Mouse (Mus musculus) NIH3T3 (cell line): ENCODE measurements around the gene Sgms1.

Experiments used
- DNase-seq: peaks from one replicate; pipeline ENCODE4 v3.0.0-alpha.2; 2012; ENCODE audit warnings: low read depth

Gene Sgms1

DNA sequence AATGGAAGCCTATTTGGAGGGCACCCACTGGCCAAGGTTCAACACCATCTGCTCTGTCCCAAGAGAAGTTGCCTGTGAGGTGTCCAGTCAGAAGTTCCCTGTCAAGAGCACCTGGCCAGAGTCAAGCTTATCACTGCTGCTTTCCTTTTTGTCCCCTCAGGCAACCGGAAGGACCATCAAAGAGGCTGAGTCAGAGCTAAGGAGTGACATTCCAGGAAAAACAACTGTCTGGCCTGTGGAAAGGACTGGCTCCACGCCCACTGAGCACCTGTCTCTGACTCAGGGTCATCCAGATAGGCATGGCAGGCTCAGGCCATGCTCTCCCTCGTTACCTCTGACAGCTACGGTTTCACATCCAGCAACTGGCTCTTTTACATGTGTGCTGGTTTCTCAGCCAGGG lies 147.4 kb downstream of the Sgms1 start:
- DNase-seq: peak; percentile 16

- DNase-seq: no peak
Observed at GRCm38 (mm10) chr19:32240417-32240990, 149.0 kb downstream of the Sgms1 start.

GRCm38 (mm10) chr19:32239925-32240324 lies 149.6 kb downstream of the Sgms1 start:
- DNase-seq: no peak

DNA sequence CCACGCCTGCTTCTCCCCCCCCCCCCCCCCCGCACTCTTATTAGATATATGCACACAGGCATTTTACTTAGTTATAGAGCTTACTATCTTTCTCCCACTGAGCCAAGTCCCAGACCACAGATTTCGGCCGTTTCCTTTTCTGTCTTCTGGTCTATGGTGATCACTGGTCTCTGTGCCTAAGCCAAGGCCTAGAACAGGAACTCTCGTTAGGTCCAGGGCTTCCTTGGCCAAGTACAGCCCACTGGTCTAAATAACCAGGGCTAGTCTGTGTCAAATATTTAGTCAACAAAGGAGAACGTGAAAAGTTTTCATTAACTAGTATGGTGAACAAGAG lies 150.1 kb downstream of the Sgms1 start:
- DNase-seq: no peak

GRCm38 (mm10) chr19:32238722-32239458 lies 150.6 kb downstream of the Sgms1 start:
- no peak for DNase-seq

GRCm38 (mm10) chr19:32237685-32238084 lies 151.8 kb downstream of the Sgms1 start:
- DNase-seq: no peak

DNA sequence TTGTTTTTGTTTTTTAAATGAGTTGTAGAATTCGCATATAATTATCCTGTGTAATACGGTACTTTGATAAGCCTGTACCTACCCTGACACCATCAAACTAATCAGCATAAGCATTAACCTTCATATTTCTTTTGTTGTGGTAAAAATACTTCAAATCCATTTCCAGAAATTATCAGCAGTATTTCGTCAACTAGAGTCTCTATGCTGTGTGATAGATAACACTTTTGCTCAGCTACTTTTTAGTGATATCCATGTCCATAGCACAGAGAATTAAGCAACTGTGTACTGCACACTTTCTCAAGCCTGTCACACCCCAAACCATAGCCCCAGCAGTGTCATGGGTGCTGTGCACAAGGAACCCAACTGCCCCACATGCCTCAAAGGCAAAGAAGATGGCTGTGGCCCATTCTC lies 152.3 kb downstream of the Sgms1 start:
- no peak for DNase-seq

GRCm38 (mm10) chr19:32234717-32235434 lies 154.6 kb downstream of the Sgms1 start:
- DNase-seq: no peak

GRCm38 (mm10) chr19:32231292-32231691 lies 158.2 kb downstream of the Sgms1 start:
- DNase-seq: no peak

DNA sequence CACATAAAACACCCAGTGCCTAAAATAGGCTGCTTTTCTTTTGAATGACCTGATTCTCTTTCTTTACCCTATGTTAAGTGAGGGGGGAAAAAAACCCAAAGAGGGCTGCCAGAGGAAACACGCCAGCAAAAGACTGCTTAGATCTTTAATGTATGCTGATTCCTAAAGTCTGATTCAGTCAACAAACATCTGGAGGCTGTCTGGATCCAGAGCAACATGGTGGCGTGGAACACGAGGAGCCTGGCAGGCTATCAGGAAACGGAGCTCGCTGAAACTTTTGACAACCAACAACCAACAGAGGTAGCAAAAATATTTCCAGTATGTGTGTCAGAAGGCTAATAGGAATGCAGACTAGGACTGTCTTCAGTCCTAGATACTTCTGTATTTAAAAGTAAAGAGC lies 158.7 kb downstream of the Sgms1 start:
- DNase-seq: peak; percentile 83

- no peak for DNase-seq
Observed at GRCm38 (mm10) chr19:32230301-32230700, 159.2 kb downstream of the Sgms1 start.

- DNase-seq: no peak
Observed at GRCm38 (mm10) chr19:32229776-32230175, 159.7 kb downstream of the Sgms1 start.

DNA sequence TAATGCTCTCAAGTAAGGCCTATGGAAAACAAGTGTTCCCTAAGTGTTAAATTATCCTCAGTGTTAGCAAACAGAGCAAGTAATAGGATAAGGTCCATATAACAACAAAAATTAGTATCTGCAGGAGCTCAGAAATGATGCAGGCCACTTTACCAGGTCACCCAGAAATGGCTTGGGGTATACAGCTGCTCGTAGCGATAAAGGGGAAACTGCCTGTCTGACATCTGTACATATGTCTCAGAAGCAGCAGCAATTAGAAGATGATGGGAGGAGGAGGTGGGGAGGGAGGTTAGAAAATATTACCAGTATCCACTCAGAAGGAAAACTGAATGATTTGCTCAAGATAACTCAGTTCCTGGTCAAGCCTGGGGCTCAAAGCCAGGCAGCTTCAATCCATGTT lies 162.3 kb downstream of the Sgms1 start:
- no peak for DNase-seq

GRCm38 (mm10) chr19:32225097-32225490 lies 164.4 kb downstream of the Sgms1 start:
- peak; percentile 41 for DNase-seq

GRCm38 (mm10) chr19:32224318-32225096 lies 165.0 kb downstream of the Sgms1 start:
- DNase-seq: no peak

GRCm38 (mm10) chr19:32223751-32224174 lies 165.8 kb downstream of the Sgms1 start:
- DNase-seq: no peak

DNA sequence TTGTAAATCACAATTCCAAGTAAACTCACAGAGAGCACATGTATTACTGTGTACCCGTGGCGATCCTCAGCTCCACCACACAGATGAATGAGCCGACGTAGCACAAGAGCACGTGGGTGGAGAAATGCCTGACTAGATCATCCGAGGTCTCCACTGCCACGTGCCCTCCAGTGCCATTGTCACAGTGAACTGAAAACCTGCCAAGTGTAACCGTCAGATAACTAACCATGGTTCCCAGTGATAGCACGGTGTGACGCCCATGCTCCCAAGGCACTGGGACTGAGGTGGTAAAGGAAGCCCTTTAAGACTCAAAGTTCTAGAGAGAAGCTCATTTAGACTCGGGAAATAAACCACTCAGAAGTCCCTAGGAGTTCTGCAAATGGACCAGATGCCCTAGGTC lies 167.4 kb downstream of the Sgms1 start:
- DNase-seq: no peak

GRCm38 (mm10) chr19:32220991-32221390 lies 168.5 kb downstream of the Sgms1 start:
- no peak for DNase-seq

DNA sequence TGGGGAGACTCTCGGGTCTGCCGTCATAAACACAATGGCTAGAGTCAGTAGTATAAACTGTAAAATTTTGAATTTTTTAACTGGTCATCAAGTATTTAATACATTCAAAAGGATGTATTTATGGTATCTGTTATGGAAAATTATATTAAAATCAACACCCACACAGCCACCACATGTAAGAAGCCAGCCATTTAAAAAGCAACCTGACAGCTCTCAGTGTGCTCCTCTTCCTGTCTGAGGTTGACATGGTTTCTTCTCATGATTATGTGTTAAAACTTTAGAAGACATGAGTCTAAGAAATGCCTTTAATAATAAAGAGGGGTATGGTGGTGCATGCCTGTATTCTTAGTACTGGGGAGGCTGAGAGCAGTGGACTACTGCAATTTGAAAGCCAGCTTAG lies 172.8 kb downstream of the Sgms1 start:
- DNase-seq: no peak

DNA sequence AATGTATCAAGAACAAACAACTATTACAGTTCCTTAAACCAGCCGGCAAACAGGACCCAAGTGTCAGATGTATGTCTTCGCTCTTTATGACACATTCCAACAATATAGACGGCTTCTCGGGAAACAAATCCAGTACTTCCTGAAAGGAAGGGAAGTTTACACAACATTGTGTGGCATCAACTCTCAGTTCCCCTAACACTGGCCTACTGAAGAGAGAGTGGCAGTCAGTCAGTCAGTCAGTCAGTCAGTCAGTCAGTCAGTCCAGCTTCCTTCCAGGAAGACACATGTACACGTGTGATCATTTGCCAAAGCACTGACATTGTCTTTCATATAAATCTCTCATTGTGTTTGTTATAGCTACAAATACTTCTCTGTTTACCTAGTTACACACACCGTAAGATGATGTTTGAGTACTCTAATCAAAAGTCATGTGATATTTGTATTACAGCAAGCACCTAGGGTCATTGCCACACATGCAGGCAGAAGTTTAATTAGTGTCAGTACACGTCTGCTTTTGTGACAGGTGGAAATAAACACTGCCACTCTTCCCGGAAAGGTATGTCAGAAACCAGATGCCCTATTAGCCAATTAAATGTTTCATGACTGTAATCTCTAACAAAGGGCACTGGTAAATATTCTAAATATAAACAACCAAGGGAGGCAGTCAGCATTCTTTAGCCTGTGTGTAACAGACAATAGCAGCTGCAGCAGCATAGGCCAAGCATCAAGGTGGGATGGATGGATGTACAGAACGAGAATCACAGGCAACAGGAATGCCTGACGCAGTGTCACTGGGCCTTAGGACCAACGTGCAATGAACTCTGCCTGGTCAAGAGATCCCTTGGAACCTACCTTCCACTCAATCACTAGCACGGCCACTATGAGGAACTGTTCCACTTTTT lies 174.4 kb downstream of the Sgms1 start:
- no peak for DNase-seq

GRCm38 (mm10) chr19:32213577-32213976 lies 175.9 kb downstream of the Sgms1 start:
- DNase-seq: no peak

DNA sequence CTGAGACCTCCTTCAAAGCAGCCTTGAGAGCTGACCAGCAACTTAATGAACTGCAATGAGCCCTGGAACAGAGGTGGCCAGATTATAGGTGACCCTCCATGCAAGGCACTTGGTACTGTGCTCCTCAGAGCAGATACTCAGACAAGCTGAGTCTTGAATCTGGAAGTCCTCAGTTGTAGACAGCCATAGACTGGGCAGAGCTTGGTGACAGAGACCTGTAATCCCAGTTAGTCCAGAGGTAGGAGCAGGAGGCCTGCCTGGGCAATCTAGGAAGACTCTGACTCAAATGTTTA lies 178.3 kb downstream of the Sgms1 start:
- DNase-seq: no peak
